Mouse (Mus musculus) regulatory T cell (primary cell): ENCODE data around the gene Kbtbd2.

Experiments
- in situ Hi-C: fragments of 300-600 bp; cut with MboI, MseI; formaldehyde crosslinking; loops from one replicate; pipeline ENCODE4 v1.15.1; 2025; ENCODE audit warnings: high pct_unique_total_duplicates

Kbtbd2 gene

GRCm38 (mm10) chr6:56787668-56788067, 9.9 kb downstream of the Kbtbd2 start:
- in situ Hi-C loops: no loop called here

GRCm38 (mm10) chr6:56785068-56785467, 12.5 kb downstream of the Kbtbd2 start:
- in situ Hi-C loops: no loop called here

GRCm38 (mm10) chr6:56783561-56784272, 13.9 kb downstream of the Kbtbd2 start:
- in situ Hi-C loops: no loop called here

- in situ Hi-C loops: no loop called here
Measured at GRCm38 (mm10) chr6:56779636-56780035, 18.0 kb downstream of the Kbtbd2 start.

- in situ Hi-C loops: no loop called here
Measured at GRCm38 (mm10) chr6:56775816-56776215, 21.8 kb downstream of the Kbtbd2 start.

GRCm38 (mm10) chr6:56765696-56766095, 31.9 kb downstream of the Kbtbd2 start:
- in situ Hi-C loops: no loop called here

GRCm38 (mm10) chr6:56765265-56765664, 32.3 kb downstream of the Kbtbd2 start:
- in situ Hi-C loops: no loop called here

GRCm38 (mm10) chr6:56759324-56759723, 38.3 kb downstream of the Kbtbd2 start:
- in situ Hi-C loops: no loop called here

GRCm38 (mm10) chr6:56756117-56756516, 41.5 kb downstream of the Kbtbd2 start:
- in situ Hi-C loops: no loop called here

GRCm38 (mm10) chr6:56753719-56754118, 43.9 kb downstream of the Kbtbd2 start:
- in situ Hi-C loops: no loop called here

- in situ Hi-C loops: no loop called here
Measured at GRCm38 (mm10) chr6:56745950-56746543, 51.6 kb downstream of the Kbtbd2 start.

GRCm38 (mm10) chr6:56732545-56732944, 65.1 kb downstream of the Kbtbd2 start:
- in situ Hi-C loops: no loop called here
